Mouse (Mus musculus) heart, postnatal 0 days (tissue): ENCODE measurements at regions not wholly inside any gene's neighbourhood (a gene's known extent, or its start where the extent isn't known, plus 50 kb on each side); places are given as distances from the start of the nearest gene placed in this dataset.

Experiments
- CTCF ChIP-seq: IDR thresholded peaks from 2 replicates; pipeline ENCODE4 v1.5.1; 2016; ENCODE audit warnings: antibody characterized with exemption, control low read depth, low read depth
- EP300 ChIP-seq: IDR thresholded peaks from 2 replicates; pipeline ENCODE4 v1.6.1; 2016; ENCODE audit warnings: antibody characterized with exemption, low read depth

DNA sequence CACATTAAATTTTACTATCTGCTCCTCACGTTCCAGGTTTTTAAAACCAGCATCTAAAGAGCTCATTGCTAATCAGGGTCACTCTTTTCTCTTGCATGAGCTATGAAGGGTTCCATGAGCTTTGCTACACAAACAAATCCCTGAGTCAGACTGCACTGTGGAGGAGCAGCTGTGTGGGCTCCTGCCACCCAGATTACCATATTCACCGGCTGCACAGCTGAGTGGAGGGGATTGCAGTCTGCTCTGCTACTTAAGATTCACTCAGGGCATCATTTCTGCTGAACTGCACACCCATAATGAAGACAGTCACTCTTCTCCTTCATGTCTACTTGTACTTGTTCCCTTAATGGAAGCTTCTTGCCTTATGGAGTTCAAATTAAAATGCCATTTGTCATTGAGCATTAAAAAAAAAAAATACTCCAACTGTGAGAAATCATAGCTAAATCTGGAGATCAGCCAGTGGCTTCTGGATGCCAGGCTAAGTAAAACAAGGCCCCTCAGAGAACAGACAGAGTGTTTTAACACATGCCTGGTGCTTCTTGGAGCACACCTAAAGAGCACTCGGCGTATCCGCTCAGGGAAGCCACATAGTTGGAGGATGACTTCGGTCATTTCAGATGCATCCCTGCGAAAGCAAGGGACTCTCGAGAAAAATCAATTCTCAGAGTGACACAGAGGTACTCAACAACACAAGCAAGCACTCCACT lies 422.9 kb downstream of the Galc start:
- no peak for TF ChIP-seq EP300
- TF ChIP-seq CTCF, result no peak
